Mouse (Mus musculus) C2C12 (cell line): ENCODE measurements around the gene Cavin1. TPM values are rescaled to one million over a fixed set of nuclear protein-coding genes. Genes with fewer than 3 reads are reported as not detected.
"Not testable (repeated sequence)": the region's sequence is repeated elsewhere in the genome, so short reads cannot be mapped to it uniquely, and the experiment has no call there.

Source experiments
- H3K27me3 ChIP-seq: one replicate; pipeline ENCODE4 v1.6.1; 2011; ENCODE audit not compliant: control insufficient read depth, insufficient read depth, insufficient read length
- H3K36me3 ChIP-seq: one replicate; pipeline ENCODE4 v1.6.1; 2011; ENCODE audit not compliant: control insufficient read depth, insufficient read depth
- H3K4me3 ChIP-seq: one replicate; pipeline ENCODE4 v1.5.1; 2011; ENCODE audit warnings: mild to moderate bottlenecking, control low read depth; ENCODE audit not compliant: poor library complexity, insufficient read depth, severe bottlenecking
- H3K79me2 ChIP-seq: one replicate; pipeline ENCODE4 v1.6.1; 2011; ENCODE audit not compliant: control insufficient read depth, insufficient read depth
- H3K79me3 ChIP-seq: one replicate; pipeline ENCODE4 v1.6.1; 2011; ENCODE audit warnings: low read depth, control low read depth
- H3ac ChIP-seq: one replicate; pipeline ENCODE3; 2011; ENCODE audit warnings: low read depth; ENCODE audit not compliant: control insufficient read depth, insufficient read length
- CEBPB ChIP-seq: IDR thresholded peaks from one replicate; pipeline ENCODE4 v1.6.1; 2011; ENCODE audit warnings: low read depth, mild to moderate bottlenecking, control low read depth, moderate library complexity
- CTCF ChIP-seq: IDR thresholded peaks from one replicate; pipeline ENCODE4 v1.5.1; 2011; ENCODE audit not compliant: control insufficient read depth, insufficient read depth, insufficient read length
- FOSL1 ChIP-seq: IDR thresholded peaks from one replicate; pipeline ENCODE4 v1.8.0; 2011; ENCODE audit warnings: mild to moderate bottlenecking, low read length; ENCODE audit not compliant: poor library complexity, insufficient read depth, severe bottlenecking
- MAX ChIP-seq: IDR thresholded peaks from one replicate; pipeline ENCODE4 v1.6.1; 2011; ENCODE audit warnings: mild to moderate bottlenecking, control low read depth
- MYOD1 ChIP-seq: IDR thresholded peaks from one replicate; pipeline ENCODE4 v1.6.1; 2011; ENCODE audit warnings: low read depth; ENCODE audit not compliant: control insufficient read depth, insufficient read length
- MYOG ChIP-seq: IDR thresholded peaks from one replicate; pipeline ENCODE4 v1.6.1; 2011; ENCODE audit not compliant: control insufficient read depth, insufficient read length; ENCODE audit errors: extremely low read depth
- USF1 ChIP-seq: IDR thresholded peaks from one replicate; pipeline ENCODE4 v1.6.1; 2011; ENCODE audit warnings: low read depth, mild to moderate bottlenecking, control low read depth, moderate library complexity
- polyA plus RNA-seq: library from polyadenylated mRNA; unstranded; fragments of >200 nt; fragmentation: generic; extraction: Trizol; gene quantifications from one replicate; pipeline ENCODE4 v1.2.1, GENCODE M21; 2012; ENCODE audit warnings: missing spikeins

Gene Cavin1
- polyA plus RNA-seq, 1 experiment, result 418 TPM

GRCm38 (mm10) chr11:101003025-101003685 is 32.5 kb upstream of the Cavin1 start:
- Histone ChIP-seq H3ac (no peak overlapping the region), H3K27me3 (no peaks in the 10 kb centered on the region), H3K79me3 (no peaks in the 10 kb centered on the region), H3K4me3 (no peak overlapping the region), H3K36me3 (no peaks in the 10 kb centered on the region), H3K79me2 (no peaks in the 10 kb centered on the region)
- peak; percentile 22 for TF ChIP-seq MAX
- no peak for TF ChIP-seq CEBPB

- H3K36me3 ChIP-seq, H3ac ChIP-seq, H3K79me2 ChIP-seq, H3K4me3 ChIP-seq, H3K27me3 ChIP-seq, H3K79me3 ChIP-seq: not testable (repeated sequence)
- peak; percentile 62 for TF ChIP-seq CEBPB
Observed at GRCm38 (mm10) chr11:101001875-101002552, 31.3 kb upstream of the Cavin1 start.

DNA sequence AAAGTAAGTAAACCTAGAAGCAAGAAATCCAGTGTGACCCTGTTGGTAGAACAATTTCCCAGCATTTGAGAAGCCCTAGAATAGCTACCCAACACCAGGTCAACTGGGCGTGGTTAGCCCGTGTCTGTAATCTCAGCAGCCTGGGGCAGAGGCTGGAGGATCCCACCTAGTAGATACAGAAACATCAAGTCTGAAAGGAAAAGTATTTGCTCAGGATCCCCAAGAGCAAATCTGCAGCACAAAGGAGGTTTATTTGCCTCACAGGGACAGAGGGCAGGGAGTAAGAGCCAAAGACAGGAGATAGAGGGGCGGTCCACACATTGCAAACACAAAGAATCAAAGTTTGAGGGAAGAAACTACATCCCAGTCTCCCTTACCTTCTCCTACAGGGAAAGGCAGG is 28.6 kb upstream of the Cavin1 start:
- H3K27me3 ChIP-seq, result no peaks in the 10 kb centered on the region
- TF ChIP-seq FOSL1 (no peak), MYOD1 (no peak)
- no peaks in the 10 kb centered on the region for H3K79me2 ChIP-seq
- H3K4me3 ChIP-seq, result no peak overlapping the region
- H3K79me3 ChIP-seq, result no peaks in the 10 kb centered on the region
- no peak overlapping the region for H3ac ChIP-seq
- no peaks in the 10 kb centered on the region for H3K36me3 ChIP-seq

DNA sequence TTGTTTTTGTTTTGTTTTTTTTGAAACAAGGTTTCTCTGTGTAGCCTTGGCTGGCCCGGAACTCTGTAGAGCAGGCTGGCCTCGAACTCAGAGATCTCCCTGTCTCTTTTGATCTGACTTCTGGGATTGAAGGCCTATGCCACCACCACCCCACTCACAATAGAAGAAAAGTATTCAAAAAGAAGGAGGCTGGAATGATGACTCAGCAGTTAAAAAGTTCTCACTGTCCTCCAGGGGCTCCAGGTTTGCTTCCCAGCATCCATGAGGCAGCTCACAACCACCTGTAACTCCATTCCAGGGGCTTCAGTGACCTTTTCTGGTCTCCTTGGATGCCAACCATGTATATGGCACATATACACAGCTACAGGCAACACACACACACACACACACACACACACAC is 28.1 kb upstream of the Cavin1 start:
- H3K79me2 ChIP-seq, result no peaks in the 10 kb centered on the region
- TF ChIP-seq USF1 (no peak), CEBPB (no peak), MAX (no peak), MYOG (no peak), MYOD1 (no peak), CTCF (no peak), FOSL1 (no peak)

GRCm38 (mm10) chr11:100996501-100996900 is 25.8 kb upstream of the Cavin1 start:
- Histone ChIP-seq H3K27me3 (no peaks in the 10 kb centered on the region), H3ac (no peak overlapping the region), H3K79me2 (no peaks in the 10 kb centered on the region), H3K79me3 (no peaks in the 10 kb centered on the region), H3K36me3 (no peaks in the 10 kb centered on the region), H3K4me3 (no peak overlapping the region)
- TF ChIP-seq MYOD1 (no peak), CEBPB (no peak), MYOG (no peak), USF1 (no peak), MAX (no peak), FOSL1 (no peak), CTCF (no peak)

More for the DNA sequence above, 28.1 kb upstream of the Cavin1 start:
- Histone ChIP-seq H3K36me3 (no peaks in the 10 kb centered on the region), H3ac (no peak overlapping the region), H3K4me3 (no peak overlapping the region), H3K27me3 (no peaks in the 10 kb centered on the region), H3K79me3 (no peaks in the 10 kb centered on the region)

DNA sequence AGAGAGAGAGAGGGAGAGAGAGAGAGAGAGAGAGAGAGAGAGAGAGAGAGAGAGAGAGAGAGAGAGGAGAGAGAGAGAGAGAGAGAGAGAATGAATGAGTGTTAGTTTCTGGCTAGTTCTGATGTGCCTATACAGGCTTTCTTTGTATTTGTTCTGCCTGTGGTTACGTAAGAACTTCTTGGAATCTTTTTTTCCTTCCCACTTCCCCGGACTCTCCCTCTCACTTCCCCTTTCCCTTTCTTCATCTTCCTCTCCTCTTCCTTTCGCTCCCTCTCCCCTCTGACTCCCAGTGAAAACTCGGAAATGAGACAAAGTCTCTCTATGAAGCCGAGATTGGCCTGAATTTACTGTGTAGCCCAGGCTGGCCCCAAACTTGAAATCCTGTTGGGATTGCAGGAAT is 24.0 kb upstream of the Cavin1 start:
- no peak overlapping the region for H3ac ChIP-seq
- no peak overlapping the region for H3K4me3 ChIP-seq
- no peaks in the 10 kb centered on the region for H3K79me2 ChIP-seq
- no peaks in the 10 kb centered on the region for H3K27me3 ChIP-seq
- no peaks in the 10 kb centered on the region for H3K36me3 ChIP-seq
- H3K79me3 ChIP-seq, result no peaks in the 10 kb centered on the region
- TF ChIP-seq CTCF (no peak), FOSL1 (no peak)
